Mouse (Mus musculus): ENCODE data around the gene Med29.

Med29 gene

DNA sequence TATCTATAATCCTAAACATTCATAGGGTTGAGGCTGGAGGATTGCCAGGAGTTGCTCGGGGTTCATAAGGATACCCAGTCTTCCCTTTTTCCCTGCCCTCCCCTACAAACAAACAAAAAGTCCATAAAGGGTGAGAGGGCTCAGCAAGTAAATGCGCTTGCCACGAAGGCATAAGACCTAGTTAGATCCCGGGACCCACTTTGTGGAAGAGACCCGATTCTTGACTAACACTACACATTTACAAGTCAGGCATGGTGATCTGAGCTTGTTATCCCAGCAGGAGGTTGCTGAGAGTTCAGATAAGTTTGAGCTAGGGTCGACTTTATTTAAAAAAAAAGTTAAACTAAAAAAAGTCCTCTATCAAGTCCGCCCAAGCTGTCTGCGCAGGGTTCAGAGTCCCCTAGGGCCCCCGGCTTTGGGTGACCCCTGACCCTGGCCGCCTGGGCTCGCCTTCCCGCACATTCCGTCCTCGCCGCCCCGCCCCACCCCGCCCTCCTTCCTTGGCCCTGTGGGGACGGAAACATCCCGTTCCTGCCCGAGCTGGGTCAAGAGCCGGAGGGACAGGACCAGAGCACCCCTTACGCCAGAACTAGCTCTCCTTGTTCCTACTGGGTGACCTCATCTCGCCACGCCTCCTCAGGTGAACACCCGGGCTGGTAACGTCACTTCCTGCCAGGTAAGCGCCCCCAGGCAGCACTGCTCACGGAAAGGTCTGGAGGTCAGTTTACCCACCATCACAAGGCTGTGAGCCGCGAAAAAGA lies 16.3 kb downstream of the Med29 start:
- no peak for DNase-seq (ENCODE audit: low read depth)

DNA sequence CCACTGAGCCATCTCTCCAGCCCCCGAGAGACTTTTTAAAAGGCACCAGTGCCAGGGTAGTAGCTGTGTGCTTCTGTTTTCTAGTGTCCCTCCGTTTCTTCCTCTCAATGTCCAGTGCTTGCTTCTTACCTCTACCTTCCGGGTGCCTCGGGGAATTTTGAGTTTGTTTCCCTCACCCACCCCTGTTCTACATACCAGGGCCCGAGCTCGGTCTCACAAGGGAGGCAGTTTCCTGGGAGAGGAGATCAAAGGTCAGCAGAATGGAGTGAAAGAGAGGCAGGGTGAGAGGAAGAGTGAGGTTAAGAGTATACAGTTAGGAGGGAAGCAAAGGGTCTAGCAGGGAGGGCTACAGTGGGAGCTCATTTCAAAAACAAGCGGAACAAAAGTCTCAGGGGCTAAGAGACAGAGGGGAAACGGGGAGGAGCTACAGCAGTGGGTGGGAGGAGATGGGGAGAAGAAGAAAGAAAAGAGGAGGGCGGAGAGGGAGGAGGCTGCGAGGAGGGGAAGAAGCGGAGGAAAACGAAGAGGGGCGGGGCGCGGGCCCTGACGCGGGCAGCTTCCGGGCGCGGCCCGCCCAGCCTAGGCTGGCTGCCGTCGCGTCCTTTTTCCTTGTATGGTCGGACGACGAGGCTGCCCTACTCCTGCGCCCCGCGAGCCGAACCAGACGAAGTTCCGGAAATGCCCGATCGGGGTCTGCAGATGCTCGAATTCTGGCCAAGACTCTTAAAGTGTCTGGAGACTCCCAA lies 17.2 kb downstream of the Med29 start:
- DNase-seq (ENCODE audit: low read depth), result peak; percentile 86

DNA sequence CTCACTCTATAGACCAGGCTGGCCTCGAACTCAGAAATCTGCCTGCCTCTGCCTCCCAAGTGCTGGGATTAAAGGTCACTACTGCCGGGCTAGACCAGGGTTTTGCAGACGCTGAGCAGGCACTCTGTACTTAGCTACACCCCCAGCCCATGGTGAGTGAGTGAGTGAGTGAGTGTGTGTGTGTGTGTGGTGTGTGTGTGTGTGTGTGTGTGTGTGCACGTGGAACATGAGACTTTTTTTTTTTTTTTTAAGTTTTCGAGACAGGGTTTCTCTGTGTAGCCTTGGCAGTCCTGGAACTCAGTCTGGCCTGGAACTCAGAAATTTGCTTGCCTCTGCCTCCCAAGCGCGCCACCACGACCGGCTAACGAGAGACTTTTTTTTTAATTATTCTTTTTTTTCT lies 17.9 kb downstream of the Med29 start:
- DNase-seq (ENCODE audit: low read depth), result no peak

GRCm38 (mm10) chr7:28373891-28374495 lies 18.5 kb downstream of the Med29 start:
- no peak for DNase-seq (ENCODE audit: low read depth)

DNA sequence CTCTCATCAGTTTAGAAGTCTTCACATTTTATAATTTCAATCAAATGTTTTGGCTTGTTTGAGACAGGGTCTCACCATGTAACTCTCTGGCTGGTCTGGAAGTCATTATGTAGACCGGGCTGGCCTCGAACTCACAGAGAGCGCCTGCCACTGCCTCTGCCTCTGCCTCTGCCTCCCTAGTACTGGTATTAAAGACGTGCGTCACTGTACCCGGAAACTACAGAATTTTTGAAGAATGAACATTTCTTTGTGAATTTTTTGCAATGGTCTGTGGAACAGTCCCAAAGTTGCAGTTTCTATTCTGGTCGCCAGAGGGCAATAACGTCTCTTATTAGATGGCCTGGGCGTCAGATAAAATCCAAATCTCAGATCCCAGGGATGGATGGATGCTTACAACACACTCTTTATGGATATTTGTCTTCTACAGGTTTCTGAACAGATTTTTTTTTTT lies 19.4 kb downstream of the Med29 start:
- DNase-seq (ENCODE audit: low read depth), result peak; percentile 92

GRCm38 (mm10) chr7:28372251-28373108 lies 20.0 kb downstream of the Med29 start, which contains the start of gene Plekhg2:
Gene Plekhg2, minus strand, starts transcription at chr7:28372599.
- DNase-seq (ENCODE audit: low read depth), result peak; percentile 98

DNA sequence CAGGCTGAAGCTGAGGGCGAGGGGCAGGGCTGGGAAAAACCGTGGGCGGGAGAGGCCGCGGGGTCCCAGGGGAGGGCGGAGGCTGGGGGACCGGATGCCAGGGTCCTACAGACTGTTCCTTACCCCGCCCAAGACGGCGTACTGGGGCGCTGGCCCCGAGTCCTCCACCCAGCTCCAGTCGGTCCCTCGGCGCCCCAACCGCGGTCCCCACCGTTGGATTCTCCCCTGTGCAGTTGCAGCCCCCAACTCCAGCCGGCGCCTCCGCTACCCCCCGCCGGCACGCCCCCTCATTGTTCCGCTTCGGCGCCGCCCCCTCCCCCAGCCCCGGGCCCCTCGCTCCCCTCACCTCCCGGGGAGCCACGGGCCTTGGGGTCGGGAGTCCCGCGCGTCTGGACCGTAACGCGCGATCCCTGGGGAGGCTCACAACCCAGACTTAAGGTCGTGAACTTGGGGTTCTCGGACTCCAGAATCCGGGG lies 21.0 kb downstream of the Med29 start:
- DNase-seq (ENCODE audit: low read depth), result no peak

- DNase-seq (ENCODE audit: low read depth), result no peak
Observed at GRCm38 (mm10) chr7:28370977-28371513, 21.5 kb downstream of the Med29 start.

DNA sequence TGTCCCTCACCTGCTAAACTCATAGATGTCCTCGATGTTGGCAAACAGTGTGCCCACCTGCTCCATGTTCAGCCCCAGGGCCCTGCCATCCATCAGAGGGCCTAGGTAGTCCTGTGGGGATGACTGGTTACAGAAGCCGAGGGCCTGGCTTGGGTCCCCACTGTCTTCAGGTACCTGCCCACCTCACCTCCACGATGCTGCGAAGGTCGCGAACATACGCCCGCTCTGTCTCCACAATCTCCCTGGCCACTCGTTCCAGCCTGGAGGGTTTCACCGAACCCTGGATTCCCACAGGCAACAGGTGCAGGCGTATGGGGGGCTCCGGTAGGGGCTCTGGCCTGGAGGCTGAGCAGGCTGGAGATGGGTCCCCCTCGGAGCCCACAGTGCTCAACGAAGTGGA lies 22.5 kb downstream of the Med29 start:
- no peak for DNase-seq (ENCODE audit: low read depth)

DNA sequence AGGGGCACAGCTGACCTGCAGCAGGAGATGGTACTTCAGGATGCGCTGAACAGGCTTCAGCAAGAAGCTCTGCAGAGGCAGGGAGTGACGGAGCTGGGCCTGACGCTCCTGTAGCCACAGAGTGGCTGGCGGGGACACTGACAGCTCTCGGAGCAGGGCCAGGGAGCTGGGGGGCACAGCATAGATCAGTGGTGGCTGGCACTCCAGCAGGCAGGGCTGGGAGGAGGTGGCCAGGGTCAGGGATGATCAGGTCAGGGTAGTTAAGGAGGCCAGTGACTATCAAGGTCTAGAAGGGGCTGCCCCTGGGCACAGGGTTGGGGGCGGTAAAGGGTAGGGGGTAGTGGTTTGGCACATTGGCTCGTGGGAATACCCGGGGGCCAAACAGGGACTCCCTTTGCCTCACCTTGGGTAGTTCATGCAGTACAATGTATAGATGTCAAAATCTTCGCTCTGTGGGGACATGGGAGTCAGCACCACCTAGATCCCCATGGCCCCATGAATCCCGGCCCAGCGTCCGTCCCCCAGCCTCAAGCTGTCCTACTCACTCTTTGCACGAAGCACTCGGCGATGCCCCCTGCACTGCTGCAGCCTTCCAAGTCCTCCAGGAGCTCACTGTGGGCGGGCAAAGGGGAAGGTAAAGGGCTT lies 24.1 kb downstream of the Med29 start:
- DNase-seq (ENCODE audit: low read depth), result no peak

- no peak for DNase-seq (ENCODE audit: low read depth)
Observed at GRCm38 (mm10) chr7:28367663-28368275, 24.7 kb downstream of the Med29 start.

DNA sequence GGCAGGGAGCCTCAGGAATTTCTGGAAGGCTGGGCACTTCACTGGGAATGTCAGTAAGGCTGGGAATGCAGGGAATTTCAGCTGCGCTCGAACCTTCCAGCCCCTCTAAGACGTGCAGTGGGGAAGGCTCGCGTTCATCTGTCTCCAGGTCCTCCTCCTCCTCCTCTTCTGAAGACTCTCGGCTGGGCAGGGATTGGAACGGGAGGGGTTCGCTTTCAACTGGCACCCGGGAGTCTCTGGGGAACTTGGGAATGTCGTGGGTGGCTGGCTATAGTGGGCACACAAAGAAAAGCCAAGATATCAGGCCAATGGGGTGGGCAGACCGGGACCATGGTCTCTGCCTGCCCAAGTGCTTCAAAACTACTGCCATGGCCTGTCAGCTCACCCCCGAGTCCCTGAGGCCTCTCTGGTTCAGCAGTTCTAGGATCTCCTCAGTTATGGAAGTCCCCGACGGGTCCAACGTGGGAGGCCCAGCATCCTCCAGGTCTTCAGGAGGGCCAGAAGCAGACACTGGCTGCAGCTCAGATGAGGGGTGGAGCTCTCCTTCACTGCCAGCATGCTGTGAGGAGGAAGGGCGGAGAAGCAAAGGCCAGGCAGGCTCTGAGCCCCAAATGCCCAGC lies 30.0 kb downstream of the Med29 start:
- DNase-seq (ENCODE audit: low read depth), result no peak

DNA sequence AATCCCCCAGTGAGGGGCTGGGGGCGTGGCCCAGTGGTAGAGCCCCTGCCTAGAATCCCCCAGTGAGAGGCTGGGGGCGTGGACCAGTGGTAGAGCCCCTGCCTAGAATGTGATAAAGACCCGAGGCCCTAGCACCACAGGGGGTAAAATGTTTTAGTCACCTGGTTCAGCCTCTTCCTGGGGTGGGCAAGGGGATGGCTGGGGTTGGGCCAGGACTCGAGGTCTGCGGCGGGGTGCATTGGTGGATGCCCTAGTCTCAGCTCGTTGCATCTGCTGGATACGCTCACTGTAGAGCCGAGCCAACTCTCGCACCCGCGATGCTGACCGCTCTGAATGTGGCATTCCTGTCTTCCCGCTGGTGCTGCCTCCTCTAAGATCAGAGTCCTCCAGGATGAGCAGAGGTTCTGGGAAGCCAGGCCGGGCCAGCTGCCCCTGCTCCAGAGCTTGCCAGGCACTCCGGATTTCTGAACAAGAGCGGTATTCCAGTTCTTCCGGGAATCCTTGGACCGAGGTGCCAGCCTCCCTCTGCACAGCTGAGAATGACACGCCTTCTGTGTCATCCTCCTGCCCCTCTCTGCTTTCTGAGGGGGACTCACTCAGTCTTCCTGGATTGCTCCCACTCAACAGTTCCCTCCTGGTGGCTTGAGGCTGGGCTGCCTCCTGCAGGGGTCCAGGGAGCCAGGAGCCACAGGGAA lies 30.7 kb downstream of the Med29 start:
- no peak for DNase-seq (ENCODE audit: low read depth)

GRCm38 (mm10) chr7:28360291-28360690 lies 32.2 kb downstream of the Med29 start:
- no peak for DNase-seq (ENCODE audit: low read depth)

- DNase-seq (ENCODE audit: low read depth), result no peak
Observed at GRCm38 (mm10) chr7:28359854-28360253, 32.7 kb downstream of the Med29 start.

DNA sequence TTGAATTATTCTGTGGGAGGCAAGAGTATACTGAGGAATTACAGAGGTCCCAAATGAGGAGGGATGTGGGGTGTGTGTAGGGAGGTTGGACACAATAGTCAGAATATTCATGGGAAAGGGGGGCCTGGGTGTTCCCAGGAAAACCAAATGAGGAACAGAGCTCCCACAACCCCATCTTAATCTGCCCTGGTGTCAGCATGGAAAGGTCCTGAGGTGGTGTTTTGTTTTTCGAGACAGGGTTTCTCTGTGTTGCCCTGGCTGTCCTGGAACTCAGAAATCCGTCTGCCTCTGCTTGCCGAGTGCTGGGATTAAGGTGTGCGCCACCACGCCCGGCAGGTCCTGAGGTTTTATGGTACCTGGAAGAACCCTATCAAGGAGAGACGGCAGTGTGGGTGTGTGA lies 34.1 kb downstream of the Med29 start:
- DNase-seq (ENCODE audit: low read depth), result no peak

DNA sequence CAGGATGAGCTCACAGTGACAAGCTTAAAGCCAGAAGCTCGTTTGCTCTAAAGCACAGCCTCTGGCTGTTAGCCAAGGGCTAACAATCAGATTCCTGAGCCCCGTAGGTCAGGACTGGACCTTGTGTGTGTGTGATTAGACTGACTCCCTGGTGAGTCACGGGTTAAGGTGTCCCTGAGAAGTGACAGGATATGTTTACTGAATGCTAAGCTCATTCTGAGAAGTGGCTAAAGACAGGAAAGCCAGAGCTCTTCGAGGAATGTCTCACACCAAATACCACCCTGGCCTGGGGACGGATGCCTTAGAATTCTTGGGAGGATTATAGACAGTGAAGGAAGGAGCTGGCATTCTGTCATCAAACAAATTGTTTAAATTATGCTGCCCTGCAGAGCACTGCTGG lies 34.5 kb downstream of the Med29 start:
- DNase-seq (ENCODE audit: low read depth), result no peak

DNA sequence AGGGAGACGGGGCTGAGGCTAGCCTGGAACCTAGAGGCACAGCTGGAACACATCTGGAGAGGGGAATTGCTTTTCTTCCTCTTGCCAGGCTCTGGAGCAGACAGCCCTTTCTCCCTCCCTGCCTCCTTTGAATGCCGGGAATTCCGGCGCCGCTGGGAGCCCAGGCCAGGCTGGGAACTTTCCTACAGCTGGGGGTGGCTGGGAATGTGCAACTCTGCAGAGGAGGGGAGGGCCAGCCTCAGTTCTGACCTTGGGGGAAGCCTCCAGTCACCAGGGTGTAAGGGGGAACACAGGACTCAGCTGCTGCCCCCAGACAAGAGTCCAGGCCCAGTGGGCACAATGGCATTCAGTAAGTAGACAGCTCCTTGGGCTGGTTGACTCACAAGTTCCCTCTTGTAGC lies 35.5 kb downstream of the Med29 start:
- DNase-seq (ENCODE audit: low read depth), result no peak

- DNase-seq (ENCODE audit: low read depth), result no peak
Observed at GRCm38 (mm10) chr7:28355221-28355620, 37.3 kb downstream of the Med29 start.

GRCm38 (mm10) chr7:28354596-28354995 lies 37.9 kb downstream of the Med29 start:
- DNase-seq (ENCODE audit: low read depth), result no peak
